Mouse (Mus musculus) hindbrain, embryonic 13.5 days (tissue): ENCODE measurements around the gene Il23a. TPM values are rescaled to one million over a fixed set of nuclear protein-coding genes. Genes with fewer than 3 reads are reported as not detected.
A peak's percentile ranks its signal among the peaks of the same experiment; 100 is the strongest.

Source experiments
- ATAC-seq: fragments of 200-750 bp; cut with Nextera tagmentation; 2 replicates; pipeline ENCODE4 v1.8.0; 2017; ENCODE audit warnings: moderate TSS enrichment; ENCODE audit not compliant: low FRiP score
- H3K27ac ChIP-seq: fragments of 300-500 bp; sonication (generic); 2 replicates; pipeline ENCODE4 v1.5.1; 2015; ENCODE audit warnings: inconsistent platforms, mild to moderate bottlenecking, moderate library complexity
- H3K27me3 ChIP-seq: fragments of 300-500 bp; sonication (generic); 2 replicates; pipeline ENCODE4 v1.6.1; 2015; ENCODE audit warnings: mild to moderate bottlenecking, inconsistent platforms
- H3K36me3 ChIP-seq: fragments of 300-500 bp; sonication (generic); 2 replicates; pipeline ENCODE4 v1.6.1; 2015; ENCODE audit warnings: mild to moderate bottlenecking, inconsistent platforms
- H3K4me1 ChIP-seq: fragments of 300-500 bp; sonication (generic); replicated peaks from 2 replicates; pipeline ENCODE4 v1.6.1; 2015; ENCODE audit warnings: inconsistent platforms
- H3K4me2 ChIP-seq: fragments of 300-500 bp; sonication (generic); 2 replicates; pipeline ENCODE4 v1.6.1; 2015; ENCODE audit warnings: inconsistent platforms, mild to moderate bottlenecking, moderate library complexity
- H3K4me3 ChIP-seq: fragments of 300-500 bp; sonication (generic); 2 replicates; pipeline ENCODE4 v1.5.1; 2015; ENCODE audit warnings: mild to moderate bottlenecking, inconsistent platforms
- H3K9ac ChIP-seq: fragments of 300-500 bp; sonication (generic); 2 replicates; pipeline ENCODE4 v1.6.1; 2015; ENCODE audit warnings: mild to moderate bottlenecking, inconsistent platforms
- H3K9me3 ChIP-seq: fragments of 300-500 bp; sonication (generic); 2 replicates; pipeline ENCODE4 v1.6.1; 2016; ENCODE audit warnings: inconsistent platforms
- whole genome bisulfite sequencing: fragments of 180-500 bp; shearing (Covaris S2); methylation state at CpG from one replicate; pipeline ENCODE4 v1.1.7; 2015; 5-methylcytosine and 5-hydroxymethylcytosine counted together
- polyA plus RNA-seq: library from polyadenylated mRNA; unstranded; fragments of >200 nt; fragmentation: Nextera tagmentation; extraction: Ambion mirVana; gene quantifications from 2 replicates; pipeline ENCODE4 v1.2.1, GENCODE M21; 2015

Gene Il23a
- 0.10 TPM in 1 of 2 replicates, not detected in the other for polyA plus RNA-seq

DNA sequence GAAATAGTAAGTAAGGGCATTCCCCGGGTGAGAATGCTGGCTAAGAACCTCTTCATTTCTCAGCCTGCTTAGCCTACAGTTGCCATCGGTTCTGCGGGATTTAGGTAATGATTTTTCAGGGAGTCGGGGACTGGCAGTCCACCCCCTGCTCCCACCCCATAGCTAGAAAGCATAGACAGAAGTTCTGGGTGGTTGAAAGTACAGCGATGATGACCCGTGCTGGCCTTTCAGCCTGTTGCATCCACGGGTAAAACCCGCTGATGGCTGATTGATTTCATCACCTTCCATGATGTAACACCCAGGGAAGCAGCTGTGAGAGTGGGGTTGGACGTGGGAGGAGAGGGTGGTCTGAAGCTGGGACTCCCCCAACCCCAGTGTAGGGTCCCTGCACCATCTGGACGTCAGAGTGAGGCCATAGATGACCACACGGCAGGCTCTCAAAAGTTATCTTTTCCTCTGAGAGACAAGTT, at the start of gene Il23a:
Gene Il23a, minus strand, starts transcription at position 51 of the 470 bp plus-strand sequence.
- WGBS: 82% methylated on average over 11 of the region's 11 CpGs
- no peak for ATAC-seq
- no peaks in the 10 kb centered on the region for H3K36me3 ChIP-seq
- no peak within 1 kb of the TSS for H3K4me3 ChIP-seq
- H3K4me1 ChIP-seq: peaks cover 21% of the 10 kb centered on the region
- H3K9me3 ChIP-seq: no peaks in the 10 kb centered on the region
- no peak within 1 kb of the TSS; the same call in 1 of the 2 replicates for H3K9ac ChIP-seq
- H3K27me3 ChIP-seq: no peaks in the 10 kb centered on the region
- no peak within 1 kb of the TSS for H3K27ac ChIP-seq
- no peak within 1 kb of the TSS for H3K4me2 ChIP-seq

DNA sequence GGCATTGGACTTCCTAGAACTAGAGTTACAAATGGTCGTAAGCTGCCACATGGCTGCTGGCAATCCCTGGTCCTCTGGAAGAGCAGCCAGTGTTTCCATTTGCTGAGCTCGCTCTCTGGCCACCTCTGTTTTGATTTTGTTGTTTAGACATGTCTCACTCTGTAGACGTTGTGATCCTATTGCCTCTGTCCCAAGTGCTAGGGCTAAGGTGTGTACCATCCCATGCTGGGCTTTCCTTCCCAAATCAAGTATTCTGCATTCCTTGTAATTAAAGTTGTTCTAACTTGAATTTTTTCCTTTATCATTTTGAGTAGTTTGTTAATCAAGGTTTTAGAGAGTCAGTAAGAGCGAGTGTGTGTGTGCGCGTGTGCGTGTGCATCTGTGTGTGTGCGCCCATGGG, 49.0 kb upstream of the Il23a start:
- Histone ChIP-seq H3K27ac (no peak overlapping the region), H3K9ac (no peak overlapping the region), H3K4me1 (peaks cover 8% of the 10 kb centered on the region), H3K36me3 (peaks cover 27% of the 10 kb centered on the region), H3K27me3 (no peaks in the 10 kb centered on the region), H3K4me3 (no peak overlapping the region), H3K9me3 (no peaks in the 10 kb centered on the region), H3K4me2 (no peak overlapping the region)
- 95% methylated on average over 8 of the region's 8 CpGs for WGBS
- ATAC-seq: no peak

GRCm38 (mm10) chr10:128344568-128345275, 46.2 kb upstream of the Il23a start:
- no peak overlapping the region for H3K4me3 ChIP-seq
- WGBS: 67% methylated on average over 7 of the region's 7 CpGs
- no peaks in the 10 kb centered on the region for H3K36me3 ChIP-seq
- H3K4me2 ChIP-seq: no peak overlapping the region
- no peak for ATAC-seq
- H3K9ac ChIP-seq: no peak overlapping the region
- H3K9me3 ChIP-seq: no peaks in the 10 kb centered on the region
- H3K27me3 ChIP-seq: no peaks in the 10 kb centered on the region
- peaks cover 10% of the 10 kb centered on the region for H3K4me1 ChIP-seq
- peak overlapping the region; percentile 58 for H3K27ac ChIP-seq

DNA sequence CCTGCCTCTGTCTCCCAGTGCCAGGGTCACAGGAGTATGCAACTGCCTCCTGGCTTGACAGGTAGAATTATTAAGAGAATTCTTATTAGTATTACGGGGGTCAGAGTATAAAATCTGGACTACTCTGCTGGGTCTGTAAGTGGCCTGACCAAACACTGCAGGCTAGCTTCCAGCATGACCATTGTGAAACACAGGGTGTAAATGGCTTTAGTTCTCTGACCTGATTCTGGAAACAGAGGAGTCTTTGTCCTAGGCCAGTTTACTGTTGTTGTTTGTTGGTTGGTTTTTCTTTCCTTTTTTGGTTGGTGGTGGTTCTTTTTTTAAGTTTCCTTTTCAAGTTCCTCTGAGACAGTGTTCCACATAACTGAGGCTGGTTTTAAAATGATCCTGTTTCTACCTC, 44.9 kb upstream of the Il23a start:
- Histone ChIP-seq H3K9ac (no peak overlapping the region), H3K36me3 (no peaks in the 10 kb centered on the region)
- WGBS: 95% methylated on average over 1 of the region's 1 CpGs

DNA sequence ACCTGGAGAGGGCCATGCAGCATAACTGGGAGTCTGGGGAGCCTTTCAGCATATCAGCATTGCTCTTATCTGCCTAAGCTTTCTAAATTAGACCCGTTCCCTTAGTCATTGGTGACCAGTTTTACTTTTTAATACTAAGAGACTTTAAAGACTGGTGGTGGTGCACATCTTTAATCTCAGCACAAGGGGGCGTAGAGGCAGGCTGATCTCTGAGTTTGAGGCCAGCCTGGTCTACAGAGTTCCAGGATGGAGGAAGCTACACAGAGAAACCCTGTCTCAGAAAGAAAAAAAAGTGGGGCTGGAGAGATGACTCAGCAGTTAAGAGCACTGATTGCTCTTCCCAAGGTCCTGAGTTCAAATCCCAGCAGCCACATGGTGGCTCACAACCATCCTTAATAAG, 41.7 kb upstream of the Il23a start:
- Histone ChIP-seq H3K4me2 (no peak overlapping the region), H3K27me3 (no peaks in the 10 kb centered on the region), H3K9me3 (no peaks in the 10 kb centered on the region), H3K27ac (no peak overlapping the region), H3K36me3 (no peaks in the 10 kb centered on the region), H3K4me3 (no peak overlapping the region), H3K9ac (no peak overlapping the region), H3K4me1 (peaks cover 30% of the 10 kb centered on the region)
- WGBS: 90% methylated on average over 2 of the region's 2 CpGs
- ATAC-seq: no peak

More for the DNA sequence above, 44.9 kb upstream of the Il23a start:
- H3K4me1 ChIP-seq: peaks cover 22% of the 10 kb centered on the region
- no peak overlapping the region for H3K4me2 ChIP-seq
- no peaks in the 10 kb centered on the region for H3K9me3 ChIP-seq
- H3K27me3 ChIP-seq: no peaks in the 10 kb centered on the region
- H3K27ac ChIP-seq: no peak overlapping the region
- ATAC-seq: no peak
- no peak overlapping the region for H3K4me3 ChIP-seq

GRCm38 (mm10) chr10:128338948-128339347, 40.4 kb upstream of the Il23a start:
- Histone ChIP-seq H3K27me3 (no peaks in the 10 kb centered on the region), H3K4me1 (peaks cover 22% of the 10 kb centered on the region), H3K4me3 (peak overlapping the region; percentile 99), H3K9me3 (no peaks in the 10 kb centered on the region), H3K27ac (no peak overlapping the region), H3K9ac (peak overlapping the region; percentile 99; the same call in 1 of the 2 replicates), H3K36me3 (no peaks in the 10 kb centered on the region), H3K4me2 (peak overlapping the region; percentile 88)
- no peak for ATAC-seq
- WGBS: 81% methylated on average over 2 of the region's 2 CpGs

- peaks cover 22% of the 10 kb centered on the region for H3K4me1 ChIP-seq
- H3K27ac ChIP-seq: peak overlapping the region; percentile 95
- H3K4me3 ChIP-seq: peak overlapping the region; percentile 99
- H3K9ac ChIP-seq: peak overlapping the region; percentile 99
- ATAC-seq: no peak
- H3K9me3 ChIP-seq: no peaks in the 10 kb centered on the region
- WGBS: 28% methylated on average over 5 of the region's 5 CpGs
- no peaks in the 10 kb centered on the region for H3K36me3 ChIP-seq
- peak overlapping the region; percentile 88 for H3K4me2 ChIP-seq
- no peaks in the 10 kb centered on the region for H3K27me3 ChIP-seq
Measured at GRCm38 (mm10) chr10:128338415-128338814, 39.9 kb upstream of the Il23a start.

DNA sequence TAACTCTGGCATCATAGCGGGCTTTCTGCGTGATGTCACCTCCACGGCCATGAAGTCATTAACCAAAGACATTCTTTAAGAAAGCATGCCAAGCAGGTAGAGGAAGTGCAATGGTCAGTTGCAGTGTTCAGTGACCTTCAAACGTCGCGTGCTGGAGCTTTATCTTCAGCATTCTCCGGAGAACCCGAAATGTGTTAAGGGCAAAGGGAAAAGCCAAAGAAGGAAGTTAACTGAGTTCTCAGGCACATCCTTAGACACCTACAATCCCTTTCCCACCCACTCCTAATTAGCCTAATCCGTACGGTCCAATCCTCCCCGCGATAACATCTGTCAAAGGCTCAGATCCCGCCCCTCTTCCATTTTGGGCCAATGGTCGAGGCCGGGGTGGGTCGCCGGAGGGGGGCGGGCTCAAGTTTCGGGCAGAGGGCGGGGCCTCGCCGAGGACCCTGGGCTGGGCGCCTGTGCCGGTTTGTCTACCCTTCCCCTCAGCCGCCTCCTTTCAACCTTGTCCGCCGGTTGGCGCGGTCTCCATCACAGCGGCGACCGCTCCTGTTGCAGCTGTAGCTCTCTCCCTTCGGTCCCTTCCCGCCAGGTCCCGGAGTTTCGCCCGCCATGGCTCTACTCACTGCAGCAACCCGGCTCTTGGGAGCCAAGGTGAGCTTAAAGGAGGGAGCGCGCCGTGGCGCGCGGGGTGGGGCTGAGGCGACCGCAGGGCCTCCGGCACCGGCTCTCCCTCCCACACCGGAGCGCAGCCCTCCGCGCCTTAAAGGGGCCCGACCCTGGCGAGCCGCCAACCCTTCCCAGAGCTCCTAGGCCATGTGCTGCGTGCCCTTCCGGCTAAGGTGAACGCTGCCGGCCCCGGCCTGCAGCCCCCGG, 39.0 kb upstream of the Il23a start, which contains the start of gene Cs:
Gene Cs, plus strand, starts transcription at position 429 of the 876 bp plus-strand sequence.
- H3K9me3 ChIP-seq: no peaks in the 10 kb centered on the region
- H3K27ac ChIP-seq: peak within 1 kb of the TSS; percentile 95
- WGBS: 1% methylated on average over 61 of the region's 61 CpGs
- peak within 1 kb of the TSS; percentile 88 for H3K4me2 ChIP-seq
- no peaks in the 10 kb centered on the region for H3K36me3 ChIP-seq
- ATAC-seq: peak; percentile 98
- peak within 1 kb of the TSS; percentile 99 for H3K4me3 ChIP-seq
- no peaks in the 10 kb centered on the region for H3K27me3 ChIP-seq
- peaks cover 22% of the 10 kb centered on the region for H3K4me1 ChIP-seq
- H3K9ac ChIP-seq: peak within 1 kb of the TSS; percentile 99

- Histone ChIP-seq H3K36me3 (no peaks in the 10 kb centered on the region), H3K9ac (no peak overlapping the region), H3K4me3 (peak overlapping the region; percentile 99; the same call in 1 of the 2 replicates), H3K4me1 (peaks cover 22% of the 10 kb centered on the region), H3K4me2 (peak overlapping the region; percentile 64; the same call in 1 of the 2 replicates), H3K27me3 (no peaks in the 10 kb centered on the region), H3K9me3 (no peaks in the 10 kb centered on the region), H3K27ac (peak overlapping the region; percentile 61; the same call in 1 of the 2 replicates)
- WGBS: 85% methylated on average over 3 of the region's 3 CpGs
- ATAC-seq: no peak
Measured at GRCm38 (mm10) chr10:128336597-128336996, 38.0 kb upstream of the Il23a start.

DNA sequence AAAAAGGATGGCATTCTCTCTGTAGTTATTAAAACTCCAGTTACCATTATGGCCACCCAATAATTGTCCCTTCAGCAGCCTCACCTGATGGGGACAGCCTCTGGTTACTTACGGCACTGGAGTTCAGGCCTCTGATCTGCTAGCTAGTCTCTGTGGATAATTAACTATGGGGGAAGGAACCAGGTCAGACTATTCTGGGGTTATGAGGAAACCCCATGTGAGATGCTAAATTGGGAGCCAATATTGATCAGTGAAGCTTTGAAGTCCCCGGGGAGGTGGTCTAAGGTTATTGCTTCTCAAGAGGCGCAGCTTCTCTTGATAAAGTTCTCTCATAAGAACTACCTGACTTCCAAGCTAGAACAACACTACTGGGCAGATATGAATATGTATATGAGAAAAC, 37.6 kb upstream of the Il23a start:
- Histone ChIP-seq H3K27me3 (no peaks in the 10 kb centered on the region), H3K9me3 (no peaks in the 10 kb centered on the region), H3K4me2 (no peak overlapping the region), H3K4me3 (no peak overlapping the region), H3K27ac (no peak overlapping the region), H3K4me1 (peaks cover 21% of the 10 kb centered on the region), H3K9ac (no peak overlapping the region), H3K36me3 (no peaks in the 10 kb centered on the region)
- 92% methylated on average over 3 of the region's 3 CpGs for WGBS
- no peak for ATAC-seq

DNA sequence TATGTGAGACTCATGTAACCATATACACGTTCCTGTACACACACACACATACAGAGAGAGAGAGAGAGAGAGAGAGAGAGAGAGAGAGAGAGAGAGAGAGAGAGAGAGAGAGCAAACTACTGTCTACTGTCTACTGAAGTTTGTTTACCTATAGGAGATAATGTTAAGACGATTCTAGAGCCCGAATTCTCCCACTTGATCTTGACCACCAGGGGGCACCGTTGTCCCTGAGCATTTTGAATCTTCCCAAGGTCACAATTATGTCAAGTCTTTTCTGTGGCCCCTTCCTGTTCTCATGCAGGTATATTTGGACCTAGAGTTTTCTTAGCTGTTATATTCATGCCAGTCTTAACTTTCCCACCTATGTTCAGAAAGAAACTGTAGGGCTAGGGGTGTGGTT, 37.0 kb upstream of the Il23a start:
- H3K27ac ChIP-seq: no peak overlapping the region
- no peak overlapping the region for H3K9ac ChIP-seq
- no peaks in the 10 kb centered on the region for H3K27me3 ChIP-seq
- no peaks in the 10 kb centered on the region for H3K36me3 ChIP-seq
- H3K9me3 ChIP-seq: no peaks in the 10 kb centered on the region
- H3K4me3 ChIP-seq: no peak overlapping the region
- peaks cover 20% of the 10 kb centered on the region for H3K4me1 ChIP-seq
- H3K4me2 ChIP-seq: no peak overlapping the region
- no peak for ATAC-seq
- WGBS: 2% methylated on average over 4 of the region's 4 CpGs
